Mouse (Mus musculus): Measurements from ENCODE around the gene Gpr89. TPM values are rescaled to one million over a fixed set of nuclear protein-coding genes. Genes with fewer than 3 reads are reported as not detected.

Gene Gpr89
- 40.9 TPM for polyA plus RNA-seq (2014; fragmentation: Illumina TruSeq; extraction: RNeasy Lipid Tissue Mini Kit (QIAGEN cat#74804); ENCODE audit: low replicate concordance)

DNA sequence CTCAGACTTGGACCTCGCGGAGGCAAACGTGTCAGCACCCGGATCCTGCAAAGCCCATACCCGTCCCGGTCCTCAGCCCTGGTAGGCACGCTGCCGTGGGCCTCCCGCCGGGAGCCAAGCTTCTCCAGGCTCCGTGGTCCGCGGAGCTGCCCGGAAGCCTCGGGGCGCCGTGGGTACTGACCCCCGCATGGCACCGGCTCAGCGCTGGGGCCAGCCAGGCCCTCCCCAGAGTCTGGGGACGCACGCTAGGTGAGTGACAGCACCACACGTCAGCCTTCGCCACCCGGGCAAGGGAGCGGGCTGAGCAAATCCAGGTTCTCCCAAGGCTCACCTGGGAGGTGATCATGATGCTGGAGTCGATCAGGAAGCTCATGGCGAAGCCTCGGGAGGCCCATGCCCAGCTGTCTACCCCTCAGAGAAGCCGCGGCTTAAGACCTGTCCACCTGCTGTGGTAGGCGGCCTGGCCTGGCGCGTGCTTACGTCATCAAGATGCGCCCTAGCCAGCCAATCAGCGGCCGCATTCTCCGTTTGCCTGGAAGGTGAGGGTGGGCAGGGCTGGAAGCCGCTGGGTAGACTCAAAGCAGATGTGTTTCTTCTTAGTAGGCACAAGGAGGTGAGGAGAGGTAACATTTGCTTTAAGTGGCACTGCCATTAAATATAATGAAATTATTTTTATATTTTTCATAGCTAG is at the start of gene Gpr89:
Gpr89 (minus strand) TSS at position 496 of the 691 bp plus-strand sequence.

DNA sequence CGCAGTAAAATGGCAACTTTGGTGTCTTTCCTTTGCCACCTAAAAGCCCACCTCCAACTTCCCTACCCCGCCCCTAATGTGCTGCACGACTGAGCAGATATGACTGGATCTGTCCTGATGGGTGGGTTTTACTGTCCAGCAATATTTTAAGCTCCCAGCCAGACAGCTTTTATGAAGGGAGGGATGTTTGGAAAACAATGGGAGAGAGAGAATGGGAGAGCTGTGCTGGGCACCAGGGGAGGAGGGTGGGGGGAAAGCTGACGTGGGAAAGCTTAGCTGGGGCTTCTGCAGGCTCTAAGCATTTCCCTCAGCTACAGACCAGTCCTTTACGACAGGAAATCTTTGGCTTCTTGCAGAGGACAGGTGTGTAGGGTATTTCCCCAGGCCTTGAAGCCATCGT is 20.8 kb upstream of the Gpr89 start, which contains the start of gene Gja8:
Gja8 (minus strand) TSS at position 101 of the 400 bp plus-strand sequence.

DNA sequence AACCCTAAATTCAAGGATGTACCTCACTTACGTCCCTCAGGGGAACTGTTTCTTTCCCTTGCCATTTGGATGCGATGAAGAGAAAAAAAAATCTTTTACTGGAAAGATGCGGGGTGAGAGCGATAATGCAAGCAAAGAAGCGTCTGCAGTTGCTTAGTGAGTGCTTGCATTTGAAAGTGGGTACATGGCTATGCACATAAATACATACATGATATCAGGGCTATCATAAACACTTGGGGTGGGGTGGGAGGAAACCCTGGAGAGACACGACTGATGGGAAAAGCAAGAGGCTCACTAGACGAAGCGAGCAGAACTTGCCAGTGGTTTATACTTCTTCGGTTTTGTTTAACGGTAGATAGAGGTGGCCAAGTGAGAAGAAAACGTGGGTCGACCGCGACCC is 753 bp downstream of the Gpr89 start, which contains the start of gene Gja5:
Gja5 (plus strand) TSS at position 301 of the 400 bp plus-strand sequence.

DNA sequence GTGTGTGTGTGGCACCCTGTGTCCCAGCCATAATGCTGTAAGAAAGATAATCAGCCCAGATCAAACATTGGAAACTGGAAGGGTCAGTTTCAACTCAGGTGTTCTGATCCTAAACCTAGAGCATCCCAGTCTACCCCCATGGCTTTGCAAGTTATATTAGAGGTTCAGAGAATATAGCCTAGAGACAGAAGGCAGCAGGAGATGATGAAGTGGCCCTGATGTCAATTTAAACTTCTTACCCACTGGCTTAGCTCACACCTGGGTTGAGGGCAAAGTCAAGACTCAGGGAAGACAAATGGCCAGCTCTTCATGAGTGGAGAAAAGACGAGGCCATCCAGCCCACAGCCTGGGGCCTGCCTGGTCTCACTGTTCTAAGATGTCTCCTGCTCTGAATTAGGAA is 76.2 kb downstream of the Gpr89 start, which contains the start of the genes Pdzk1 and Cd160:
Pdzk1 (plus strand) TSS at position 301 of the 400 bp plus-strand sequence.
Cd160 (minus strand) TSS at position 368 of the 400 bp plus-strand sequence.

Other genes with a start within 250 kb of the Gpr89 start
- 0.15 TPM for gene Ankrd35, start 235.2 kb downstream of the Gpr89 start, polyA plus RNA-seq (2014; fragmentation: Illumina TruSeq; extraction: RNeasy Lipid Tissue Mini Kit (QIAGEN cat#74804); ENCODE audit: low replicate concordance)
- gene Pias3, start 209.0 kb downstream of the Gpr89 start, polyA plus RNA-seq (2014; fragmentation: Illumina TruSeq; extraction: RNeasy Lipid Tissue Mini Kit (QIAGEN cat#74804); ENCODE audit: low replicate concordance): 1.9 TPM
- gene Nudt17, start 196.8 kb downstream of the Gpr89 start, polyA plus RNA-seq (2014; fragmentation: Illumina TruSeq; extraction: RNeasy Lipid Tissue Mini Kit (QIAGEN cat#74804); ENCODE audit: low replicate concordance): not detected
- gene Polr3c, start 177.7 kb downstream of the Gpr89 start, polyA plus RNA-seq (2014; fragmentation: Illumina TruSeq; extraction: RNeasy Lipid Tissue Mini Kit (QIAGEN cat#74804); ENCODE audit: low replicate concordance): 28.3 TPM
- 191 TPM for gene Rnf115, start 177.7 kb downstream of the Gpr89 start, polyA plus RNA-seq (2014; fragmentation: Illumina TruSeq; extraction: RNeasy Lipid Tissue Mini Kit (QIAGEN cat#74804); ENCODE audit: low replicate concordance)
- gene Pdzk1, start 76.1 kb downstream of the Gpr89 start, polyA plus RNA-seq (2014; fragmentation: Illumina TruSeq; extraction: RNeasy Lipid Tissue Mini Kit (QIAGEN cat#74804); ENCODE audit: low replicate concordance): 116 TPM
- 3.3 TPM for gene Cd160, start 76.0 kb downstream of the Gpr89 start, polyA plus RNA-seq (2014; fragmentation: Illumina TruSeq; extraction: RNeasy Lipid Tissue Mini Kit (QIAGEN cat#74804); ENCODE audit: low replicate concordance)
- 0.11 TPM for gene Gja5, start 653 bp downstream of the Gpr89 start, polyA plus RNA-seq (2014; fragmentation: Illumina TruSeq; extraction: RNeasy Lipid Tissue Mini Kit (QIAGEN cat#74804); ENCODE audit: low replicate concordance)
- gene Gja8, start 20.7 kb upstream of the Gpr89 start, polyA plus RNA-seq (2014; fragmentation: Illumina TruSeq; extraction: RNeasy Lipid Tissue Mini Kit (QIAGEN cat#74804); ENCODE audit: low replicate concordance): not detected